Comparison of ENCODE assay signal across 7 mouse cellular contexts in the genomic region with DNA sequence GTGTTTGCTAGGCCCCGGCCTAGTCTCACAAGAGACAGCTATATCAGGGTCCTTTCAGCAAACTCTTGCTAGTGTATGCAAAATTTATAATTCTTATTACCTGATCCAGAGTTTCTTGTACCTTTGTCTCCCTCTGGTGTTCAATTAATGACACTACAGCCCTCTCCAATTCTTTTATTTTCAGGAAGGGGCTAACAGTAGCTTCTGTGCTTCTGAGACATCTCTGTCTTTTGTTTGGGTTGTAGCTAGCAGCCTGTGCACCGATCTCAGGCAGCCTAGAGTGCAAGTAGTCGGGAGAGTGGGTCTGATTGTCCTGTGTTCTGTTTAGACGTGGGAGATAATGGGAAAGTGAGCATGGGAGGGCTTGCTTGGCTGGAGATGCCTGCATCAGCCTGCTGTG. TPM values are rescaled to one million over a fixed set of nuclear protein-coding genes. Genes with fewer than 3 reads are reported as not detected.
DNase-seq lines count a peak whose midpoint lies in the region; TF ChIP-seq lines count a peak whose summit lies in the region.

No protein-coding gene starts in this region.

- no peak overlapping the region for H3K4me3 ChIP-seq in E14TG2a.4 (replicated peaks; ENCODE audit: low read length)

- DNase-seq in left cerebral cortex, adult 11 months (ENCODE audit: low spot score), result peak; percentile 21
- no peak for DNase-seq in left cerebral cortex, postnatal 36 days (ENCODE audit: low spot score in 2 of 2)
- DNase-seq in R1 (ENCODE audit: low read depth, low spot score), result peak; percentile 41
- DNase-seq in lung, postnatal 36 days, result peak; percentile 49
- DNase-seq in spleen, postnatal 4 days (ENCODE audit: low spot score in 2 of 2), result no peak
- DNase-seq in gastrocnemius, postnatal 10 days, result no peak

- TF ChIP-seq CTCF in E14TG2a.4 (conservative IDR thresholded peaks at IDR 0.05; ENCODE audit: low read length), result peak; percentile 89

- intact Hi-C loops in left cerebral cortex, postnatal 36 days (cut with DNase I), result no loop called here

- H3K27me3 ChIP-seq in E14TG2a.4 (ENCODE audit: insufficient read depth, low read length), result no peaks in the 10 kb centered on the region

- no peaks in the 10 kb centered on the region; the same call in 1 of the 2 replicates for H3K4me1 ChIP-seq in E14TG2a.4 (replicated peaks; ENCODE audit: low read depth, low read length)

- H3K9me3 ChIP-seq in E14TG2a.4 (ENCODE audit: low read length), result no peaks in the 10 kb centered on the region

- no peaks in the 10 kb centered on the region for H3K36me3 ChIP-seq in E14TG2a.4 (ENCODE audit: insufficient read depth, low read length)

RNA-seq across cellular contexts. Expression of a gene that starts 42.9 kb away (rescaled TPM):
- total RNA-seq in left cerebral cortex, postnatal 36 days (2021), result 10 to 100 TPM; 31.9 to 53.1 TPM
- total RNA-seq in gastrocnemius, postnatal 10 days (2021), result 10 to 100 TPM; 10.3 to 14.2 TPM

Comparison
In these comparisons a context has a peak if more than half of its experiments do, and no peak if none do; other contexts are left out.
1. DNase-seq: peak in left cerebral cortex, adult 11 months (single experiment), R1 (single experiment) and lung, postnatal 36 days (single experiment); none in left cerebral cortex, postnatal 36 days (0 of 2), spleen, postnatal 4 days (0 of 2) and gastrocnemius, postnatal 10 days (single experiment).